9 mouse cellular contexts compared by ENCODE assay signal in the genomic region with DNA sequence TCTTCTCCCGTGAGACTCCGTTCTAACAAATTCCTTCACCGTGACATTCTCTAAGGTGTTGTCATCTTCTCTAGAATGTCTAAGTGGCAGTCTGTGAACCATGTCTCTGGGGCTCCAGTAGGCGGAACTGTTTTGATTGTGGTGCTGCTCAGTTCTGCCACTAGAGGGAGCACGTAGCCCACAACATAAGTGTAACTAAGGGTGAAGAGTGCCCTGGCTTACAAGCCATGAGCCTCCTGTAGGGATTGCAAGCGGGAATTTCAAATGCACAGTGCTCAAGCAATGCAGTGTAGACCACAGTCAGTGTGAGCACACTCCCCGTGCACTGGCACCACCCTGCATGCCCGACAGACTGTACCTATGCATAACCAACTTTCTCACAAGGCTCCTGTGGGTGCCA. TPM values are rescaled to one million over a fixed set of nuclear protein-coding genes. Genes with fewer than 3 reads are reported as not detected.
A peak's percentile ranks its signal among the peaks of the same experiment; 100 is the strongest.
DNase-seq lines count a peak whose midpoint lies in the region; ATAC-seq and TF ChIP-seq lines count a peak whose summit lies in the region.
"Had no signal": no experiment of that assay in that cellular context is flagged by ENCODE, and none has a peak within 500 bp of the region (broad histone marks: within the 10 kb centered on the region; RNA-seq: fewer than 3 reads in every experiment).

No protein-coding gene starts in this region.

- H3K9me3 ChIP-seq in CH12.LX (replicated peaks; ENCODE audit: low read length) = peaks cover 66% of the 10 kb centered on the region
- H3K9me3 ChIP-seq in forebrain, embryonic 11.5 days (ENCODE audit: control insufficient read depth, low read length) = no peaks in the 10 kb centered on the region
- no peaks in the 10 kb centered on the region for H3K9me3 ChIP-seq in heart, postnatal 0 days (replicated peaks; ENCODE audit: control insufficient read depth, low read length)
- H3K9me3 ChIP-seq in liver, embryonic 14.5 days (ENCODE audit: control insufficient read depth, low read length) = no peaks in the 10 kb centered on the region
- H3K9me3 ChIP-seq in neural tube, embryonic 12.5 days = no peaks in the 10 kb centered on the region
- H3K9me3 ChIP-seq: heart, embryonic 13.5 days had no signal

- no peaks in the 10 kb centered on the region; a peak in 1 of 4 replicates for H3K4me1 ChIP-seq in CH12.LX (ENCODE audit: control insufficient read depth in 1 of 2, insufficient read depth in 2 of 2)
- H3K4me1 ChIP-seq in forebrain, embryonic 11.5 days (replicated peaks; ENCODE audit: control insufficient read depth, insufficient read depth, low read length) = no peaks in the 10 kb centered on the region; the same call in 1 of the 2 replicates
- H3K4me1 ChIP-seq in heart, postnatal 0 days (ENCODE audit: control insufficient read depth, insufficient read depth) = no peaks in the 10 kb centered on the region
- H3K4me1 ChIP-seq in liver, embryonic 14.5 days (replicated peaks; ENCODE audit: control insufficient read depth in 2 of 2, insufficient read depth in 2 of 2, low read length in 1 of 2) = peaks cover 0 to 2% of the 10 kb centered on the region in 2 experiments; a peak in 1 of 4 replicates
- H3K4me1 ChIP-seq in neural tube, embryonic 12.5 days = no peaks in the 10 kb centered on the region
- H3K4me1 ChIP-seq: heart, embryonic 13.5 days had no signal

- in situ Hi-C loops in CH12.LX (cut with MboI; ENCODE audit: low pct_ligation_motif_present, low pct_unique_long_range_greater_than_20kb, low sequenced_read_pairs) = loop anchor here (25.0 kb wide), 1 partner anchor 442 kb away; no protein-coding TSS in a partner anchor

- no peak for TF ChIP-seq EP300 in CH12.LX (IDR thresholded peaks at IDR 0.05; ENCODE audit: low read length)
- no peak for TF ChIP-seq EP300 in heart, postnatal 0 days (IDR thresholded peaks at IDR 0.05; ENCODE audit: low read depth)
- TF ChIP-seq EP300 in liver, embryonic 14.5 days (IDR thresholded peaks at IDR 0.05; ENCODE audit: low read depth) = no peak

- no peak overlapping the region for H3K4me2 ChIP-seq in CH12.LX (ENCODE audit: insufficient read depth, low read depth, poor library complexity, severe bottlenecking)
- H3K4me2 ChIP-seq in forebrain, embryonic 11.5 days (ENCODE audit: low read depth, low read length, severe bottlenecking) = no peak overlapping the region
- no peak overlapping the region for H3K4me2 ChIP-seq in heart, postnatal 0 days (ENCODE audit: low read depth, low read length)
- H3K4me2 ChIP-seq in liver, embryonic 14.5 days (ENCODE audit: low read depth) = no peak overlapping the region
- H3K4me2 ChIP-seq in neural tube, embryonic 12.5 days (replicated peaks) = no peak overlapping the region
- H3K4me2 ChIP-seq: heart, embryonic 13.5 days had no signal

- dilution Hi-C loops in CH12.LX (cut with MboI; ENCODE audit: extremely low pct_ligation_motif_present, extremely low pct_unique_long_range_greater_than_20kb, low sequenced_read_pairs) = no loop called here

- WGBS in forebrain, embryonic 11.5 days = 13% methylated on average over 8 of the region's 8 CpGs
- WGBS in heart, postnatal 0 days = 2% methylated on average over 8 of the region's 8 CpGs
- WGBS in liver, embryonic 14.5 days (ENCODE audit: insufficient replicate concordance) = 4% methylated on average over 8 of the region's 8 CpGs
- WGBS in neural tube, embryonic 12.5 days = 11% methylated on average over 8 of the region's 8 CpGs

- DNase-seq in CH12.LX (ENCODE audit: extremely low read depth) = peak; percentile 75
- peak; percentile 71 for DNase-seq in c-Kit-positive CD71-negative TER-119-negative erythroid progenitor cells, embryonic 14.5 days (ENCODE audit: low read depth)
- peak; percentile 90 for DNase-seq in forebrain, embryonic 11.5 days (ENCODE audit: low spot score)
- peak; percentile 93 for DNase-seq in heart, postnatal 0 days (ENCODE audit: low spot score)
- DNase-seq in kidney, postnatal 25 days = peak; percentile 82 to 84
- DNase-seq in liver, embryonic 14.5 days (ENCODE audit: low read depth in 3 of 3, low spot score in 3 of 3) = peak in 2 of 3 experiments; percentile 26 to 43
- peak; percentile 75 for DNase-seq in telencephalon, adult 2 months (ENCODE audit: low read depth, low spot score)

- H3K9ac ChIP-seq in CH12.LX (ENCODE audit: insufficient read depth, low read depth) = no peak overlapping the region
- no peak overlapping the region for H3K9ac ChIP-seq in forebrain, embryonic 11.5 days (ENCODE audit: low read length)
- no peak overlapping the region for H3K9ac ChIP-seq in heart, postnatal 0 days (replicated peaks; ENCODE audit: low read depth, low read length)
- H3K9ac ChIP-seq in liver, embryonic 14.5 days (replicated peaks) = no peak overlapping the region
- no peak overlapping the region for H3K9ac ChIP-seq in neural tube, embryonic 12.5 days
- H3K9ac ChIP-seq: heart, embryonic 13.5 days had no signal

- peak; percentile 79 for TF ChIP-seq RAD21 in CH12.LX (IDR thresholded peaks at IDR 0.05; ENCODE audit: low read depth, low read length)

- no peaks in the 10 kb centered on the region for H3K27me3 ChIP-seq in CH12.LX (replicated peaks)
- no peaks in the 10 kb centered on the region for H3K27me3 ChIP-seq in forebrain, embryonic 11.5 days (ENCODE audit: control insufficient read depth, insufficient read depth, low read length)
- no peaks in the 10 kb centered on the region for H3K27me3 ChIP-seq in heart, postnatal 0 days (ENCODE audit: control insufficient read depth, insufficient read depth, low read length)
- no peaks in the 10 kb centered on the region for H3K27me3 ChIP-seq in liver, embryonic 14.5 days (ENCODE audit: control insufficient read depth, insufficient read depth, low read length)
- no peaks in the 10 kb centered on the region; the same call in 1 of the 2 replicates for H3K27me3 ChIP-seq in neural tube, embryonic 12.5 days (replicated peaks)

- no peak overlapping the region for H3K4me3 ChIP-seq in CH12.LX (replicated peaks in 1 of 3; ENCODE audit: low read depth in 2 of 3, low read length in 2 of 3, poor library complexity in 1 of 3)
- H3K4me3 ChIP-seq in forebrain, embryonic 11.5 days (ENCODE audit: low read depth, low read length) = no peak overlapping the region
- no peak overlapping the region for H3K4me3 ChIP-seq in heart, postnatal 0 days (ENCODE audit: low read depth, low read length)
- no peak overlapping the region for H3K4me3 ChIP-seq in liver, embryonic 14.5 days (ENCODE audit: insufficient read depth in 1 of 2, low read depth in 2 of 2, low read length in 2 of 2)
- no peak overlapping the region for H3K4me3 ChIP-seq in neural tube, embryonic 12.5 days
- H3K4me3 ChIP-seq: heart, embryonic 13.5 days had no signal

- H3K79me2 ChIP-seq in CH12.LX (replicated peaks; ENCODE audit: control insufficient read depth, extremely low read depth, insufficient read depth, poor library complexity, severe bottlenecking) = no peaks in the 10 kb centered on the region

- no peaks in the 10 kb centered on the region for H3K36me3 ChIP-seq in CH12.LX (replicated peaks in 1 of 2; ENCODE audit: control insufficient read depth in 1 of 2, insufficient read depth in 1 of 2, low read length in 1 of 2)
- no peaks in the 10 kb centered on the region for H3K36me3 ChIP-seq in forebrain, embryonic 11.5 days (ENCODE audit: control insufficient read depth, insufficient read depth, low read length)
- no peaks in the 10 kb centered on the region for H3K36me3 ChIP-seq in heart, postnatal 0 days (replicated peaks; ENCODE audit: control insufficient read depth, insufficient read depth, low read length)
- H3K36me3 ChIP-seq in liver, embryonic 14.5 days (replicated peaks; ENCODE audit: control insufficient read depth, insufficient read depth, low read depth) = no peaks in the 10 kb centered on the region
- H3K36me3 ChIP-seq in neural tube, embryonic 12.5 days = no peaks in the 10 kb centered on the region
- H3K36me3 ChIP-seq: heart, embryonic 13.5 days had no signal

- no peak for TF ChIP-seq POLR2A in CH12.LX (IDR thresholded peaks at IDR 0.05; ENCODE audit: low read depth, low read length)

- peak; percentile 79; the same call in 1 of the 2 replicates for ATAC-seq in forebrain, embryonic 11.5 days (replicated peaks; ENCODE audit: low FRiP score)
- peak; percentile 83 for ATAC-seq in heart, postnatal 0 days (ENCODE audit: insufficient read depth, low read depth)
- ATAC-seq in liver, embryonic 14.5 days (ENCODE audit: insufficient read depth) = no peak
- peak; percentile 85 for ATAC-seq in neural tube, embryonic 12.5 days (ENCODE audit: low FRiP score, low read depth)

- TF ChIP-seq CTCF in CH12.LX (conservative IDR thresholded peaks at IDR 0.05 in 1 of 2, IDR thresholded peaks at IDR 0.05 in 1 of 2; ENCODE audit: low read depth in 2 of 2, low read length in 2 of 2) = peak; percentile 61 to 90
- peak; percentile 98 for TF ChIP-seq CTCF in heart, postnatal 0 days (IDR thresholded peaks at IDR 0.05; ENCODE audit: low read depth)
- peak; percentile 93 for TF ChIP-seq CTCF in liver, embryonic 14.5 days (IDR thresholded peaks at IDR 0.05; ENCODE audit: low read depth)

- no peak overlapping the region for H3K27ac ChIP-seq in CH12.LX (ENCODE audit: insufficient read depth, low read depth)
- H3K27ac ChIP-seq in forebrain, embryonic 11.5 days (ENCODE audit: low read depth, low read length) = no peak overlapping the region
- H3K27ac ChIP-seq in heart, postnatal 0 days (ENCODE audit: low read depth) = no peak overlapping the region
- H3K27ac ChIP-seq in liver, embryonic 14.5 days = no peak overlapping the region
- H3K27ac ChIP-seq in neural tube, embryonic 12.5 days = no peak overlapping the region
- H3K27ac ChIP-seq: heart, embryonic 13.5 days had no signal

TF ChIP-seq in CH12.LX, 34 proteins besides CTCF, POLR2A, EP300 and RAD21:
- TF ChIP-seq SMC3 (IDR thresholded peaks at IDR 0.05; ENCODE audit: low read depth, low read length) (peak; percentile 58), NELFE (IDR thresholded peaks at IDR 0.05; ENCODE audit: low read depth, low read length) (peak; percentile 45; the same call in 1 of the 2 replicates), CHD1 (IDR thresholded peaks at IDR 0.05; ENCODE audit: low read depth, low read length) (no peak)

RNA-seq across cellular contexts. Expression of gene Arl4c, which starts 43.2 kb away (rescaled TPM):
- 32.2 and 33.9 TPM in 2 replicates for total RNA-seq in CH12.LX (2012; rRNA removed)
- 24.1 and 25.8 TPM in 2 replicates for total RNA-seq in CH12.LX (2014; rRNA removed)
- polyA plus RNA-seq in CH12.LX (2012; ENCODE audit: insufficient read length, low read depth) = 30.8 and 31.6 TPM in 2 replicates
- 9.2 and 13.3 TPM in 2 replicates for polyA plus RNA-seq in forebrain, embryonic 11.5 days (2014; fragmentation: Nextera tagmentation; extraction: Ambion mirVana)
- 20.9 and 23.4 TPM in 2 replicates for total RNA-seq in heart, postnatal 0 days (2014; rRNA removed; ENCODE audit: low replicate concordance)
- polyA plus RNA-seq in heart, postnatal 0 days (2015; fragmentation: Nextera tagmentation; extraction: Ambion mirVana) = 6.0 and 6.2 TPM in 2 replicates
- 0.57 and 0.76 TPM in 2 replicates for polyA plus RNA-seq in liver, embryonic 14.5 days (2012; rRNA removed)
- 0.27 and 0.56 TPM in 2 replicates for polyA plus RNA-seq in liver, embryonic 14.5 days (2014; fragmentation: Nextera tagmentation; extraction: Ambion mirVana)
- polyA plus RNA-seq in neural tube, embryonic 12.5 days (2016; fragmentation: Nextera tagmentation; extraction: Ambion mirVana) = 44.0 and 47.5 TPM in 2 replicates

Comparison
In these comparisons a context has a peak if more than half of its experiments do, and no peak if none do; other contexts are left out.
1. DNase-seq: peak in every context shown above with its lines; median percentile 93 in heart, postnatal 0 days; 90 in forebrain, embryonic 11.5 days; 83 in kidney, postnatal 25 days; 75 in CH12.LX; 75 in telencephalon, adult 2 months; 71 in c-Kit-positive CD71-negative TER-119-negative erythroid progenitor cells, embryonic 14.5 days; 34 in liver, embryonic 14.5 days.